Mouse (Mus musculus): Measurements from ENCODE around the gene Chn2. TPM values are rescaled to one million over a fixed set of nuclear protein-coding genes. Genes with fewer than 3 reads are reported as not detected.

Chn2 gene
- total and polyA plus RNA-seq, 3 experiments: not detected

DNA sequence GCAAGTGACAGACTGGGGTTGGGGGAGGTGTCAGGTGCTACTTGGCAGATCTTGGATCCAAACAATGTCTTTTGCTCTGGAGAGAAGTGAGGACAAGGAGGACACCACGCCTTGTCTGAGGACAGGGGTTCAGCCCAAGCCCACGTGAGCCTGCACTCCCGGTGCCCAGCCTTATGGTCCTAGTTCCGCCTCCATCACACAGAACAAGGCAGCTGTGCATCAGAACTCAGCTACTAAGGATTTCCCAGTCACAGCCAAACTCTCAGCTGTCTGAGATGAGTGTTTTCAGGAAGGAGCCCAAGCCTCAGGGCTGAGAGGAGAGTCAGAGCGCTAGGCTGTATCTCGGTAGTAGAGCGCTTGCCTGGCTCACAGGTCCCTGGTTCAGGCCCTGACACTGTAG lies 214.5 kb downstream of the Chn2 start:
- H3K9ac ChIP-seq (ENCODE audit: control insufficient read depth, low read depth, low read length, poor library complexity, severe bottlenecking): no peak overlapping the region
- H3K9me3 ChIP-seq (replicated peaks; ENCODE audit: insufficient read depth, low read length): no peaks in the 10 kb centered on the region
- no peak for DNase-seq (ENCODE audit: low read depth, low spot score)
- H3K4me1 ChIP-seq (ENCODE audit: control insufficient read depth in 1 of 2, insufficient read depth in 2 of 2, low read length in 2 of 2): no peaks in the 10 kb centered on the region
- no peaks in the 10 kb centered on the region for H3K79me2 ChIP-seq (ENCODE audit: control insufficient read depth, insufficient read depth, low read length, poor library complexity)
- TF ChIP-seq TCF12 (IDR thresholded peaks at IDR 0.05; ENCODE audit: low read depth, low read length): no peak
- no peak overlapping the region for H3K27ac ChIP-seq (ENCODE audit: control insufficient read depth, low read depth, low read length)
- H3K36me3 ChIP-seq (ENCODE audit: control insufficient read depth in 1 of 2, insufficient read depth in 2 of 2, low read length in 2 of 2): no peaks in the 10 kb centered on the region
- H3K27me3 ChIP-seq (ENCODE audit: control insufficient read depth in 1 of 2, insufficient read depth in 2 of 2, low read length in 2 of 2): no peaks in the 10 kb centered on the region
- no peak overlapping the region for H3K4me3 ChIP-seq (ENCODE audit: control insufficient read depth in 1 of 2, insufficient read depth in 1 of 2, low read depth in 2 of 2, low read length in 2 of 2)

DNA sequence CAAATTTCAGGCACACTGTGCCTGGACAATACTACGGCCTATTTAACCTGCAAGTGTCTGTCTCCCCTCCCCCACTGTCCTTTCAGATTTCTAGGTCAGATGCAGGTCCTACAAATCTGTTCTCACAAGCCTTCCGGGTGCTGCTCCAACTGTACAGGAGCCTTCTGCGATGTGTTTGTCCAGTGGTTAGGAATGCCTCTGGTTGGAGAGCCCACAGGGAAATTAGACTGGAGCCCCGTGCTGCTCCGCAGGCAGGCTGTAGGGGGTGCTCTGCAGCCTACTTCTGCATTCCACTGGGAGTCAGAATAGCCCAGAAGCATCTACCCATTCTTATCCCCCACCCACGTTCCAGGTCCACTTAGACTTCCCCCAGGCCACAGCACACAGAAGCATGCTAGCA lies 215.4 kb downstream of the Chn2 start:
- DNase-seq (ENCODE audit: low read depth, low spot score): no peak
- Histone ChIP-seq H3K27ac (ENCODE audit: control insufficient read depth, low read depth, low read length) (no peak overlapping the region), H3K9me3 (replicated peaks; ENCODE audit: insufficient read depth, low read length) (no peaks in the 10 kb centered on the region), H3K4me3 (ENCODE audit: control insufficient read depth in 1 of 2, insufficient read depth in 1 of 2, low read depth in 2 of 2, low read length in 2 of 2) (no peak overlapping the region), H3K27me3 (ENCODE audit: control insufficient read depth in 1 of 2, insufficient read depth in 2 of 2, low read length in 2 of 2) (no peaks in the 10 kb centered on the region), H3K9ac (ENCODE audit: control insufficient read depth, low read depth, low read length, poor library complexity, severe bottlenecking) (no peak overlapping the region), H3K79me2 (ENCODE audit: control insufficient read depth, insufficient read depth, low read length, poor library complexity) (no peaks in the 10 kb centered on the region), H3K4me1 (ENCODE audit: control insufficient read depth in 1 of 2, insufficient read depth in 2 of 2, low read length in 2 of 2) (no peaks in the 10 kb centered on the region), H3K36me3 (ENCODE audit: control insufficient read depth in 1 of 2, insufficient read depth in 2 of 2, low read length in 2 of 2) (no peaks in the 10 kb centered on the region)
- TF ChIP-seq CTCF (IDR thresholded peaks at IDR 0.05 in 2 of 3, conservative IDR thresholded peaks at IDR 0.05 in 1 of 3; ENCODE audit: control insufficient read depth in 1 of 3, insufficient read depth in 1 of 3, low read depth in 2 of 3, low read length in 3 of 3, poor library complexity in 1 of 3, severe bottlenecking in 1 of 3) (no peak), UBTF (IDR thresholded peaks at IDR 0.05; ENCODE audit: borderline replicate concordance, insufficient read depth, low read depth, low read length) (no peak), TCF12 (IDR thresholded peaks at IDR 0.05; ENCODE audit: low read depth, low read length) (no peak), MAX (IDR thresholded peaks at IDR 0.05; ENCODE audit: low read length) (no peak), ETS1 (IDR thresholded peaks at IDR 0.05; ENCODE audit: low read depth, low read length) (no peak), GABPA (IDR thresholded peaks at IDR 0.05; ENCODE audit: low read depth, low read length) (no peak), RCOR1 (IDR thresholded peaks at IDR 0.05; ENCODE audit: low read depth, low read length) (no peak), ZNF384 (IDR thresholded peaks at IDR 0.05; ENCODE audit: low read depth, low read length) (no peak), CHD1 (IDR thresholded peaks at IDR 0.05; ENCODE audit: low read depth, low read length) (no peak), MAZ (IDR thresholded peaks at IDR 0.05; ENCODE audit: low read depth, low read length) (no peak), JUND (IDR thresholded peaks at IDR 0.05; ENCODE audit: low read depth, low read length) (no peak), MYC (IDR thresholded peaks at IDR 0.05; ENCODE audit: low read depth, low read length) (no peak), MXI1 (IDR thresholded peaks at IDR 0.05; ENCODE audit: low read depth, low read length) (no peak), KAT2A (conservative IDR thresholded peaks at IDR 0.05; ENCODE audit: low read depth, low read length) (no peak), MEF2A (IDR thresholded peaks at IDR 0.05; ENCODE audit: extremely low read depth, insufficient replicate concordance, low read depth, low read length, poor library complexity, severe bottlenecking) (no peak)

DNA sequence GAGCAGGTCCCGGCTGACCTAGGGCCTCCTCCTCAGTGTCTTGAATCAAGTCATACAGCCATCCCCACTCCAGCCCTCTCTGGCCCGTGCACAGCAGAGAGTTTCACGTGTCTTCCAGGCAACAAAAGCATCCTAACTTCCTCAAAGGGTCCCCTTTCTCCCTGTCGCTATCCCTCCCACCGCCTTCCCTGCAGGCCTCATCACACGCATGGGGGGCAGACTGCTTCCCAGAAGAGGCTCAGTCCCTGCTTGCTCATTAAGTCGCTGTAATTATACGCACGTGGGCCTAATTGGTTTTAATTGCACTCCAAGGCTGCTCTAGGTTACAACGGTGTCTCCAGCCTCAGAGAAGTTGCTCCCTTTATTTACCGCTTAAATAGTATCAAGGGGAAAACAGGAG lies 216.0 kb downstream of the Chn2 start:
- Histone ChIP-seq H3K27ac (ENCODE audit: control insufficient read depth, low read depth, low read length) (no peak overlapping the region), H3K4me1 (ENCODE audit: control insufficient read depth in 1 of 2, insufficient read depth in 2 of 2, low read length in 2 of 2) (no peaks in the 10 kb centered on the region), H3K4me3 (ENCODE audit: control insufficient read depth in 1 of 2, insufficient read depth in 1 of 2, low read depth in 2 of 2, low read length in 2 of 2) (no peak overlapping the region), H3K36me3 (ENCODE audit: control insufficient read depth in 1 of 2, insufficient read depth in 2 of 2, low read length in 2 of 2) (no peaks in the 10 kb centered on the region), H3K9me3 (replicated peaks; ENCODE audit: insufficient read depth, low read length) (no peaks in the 10 kb centered on the region), H3K27me3 (ENCODE audit: control insufficient read depth in 1 of 2, insufficient read depth in 2 of 2, low read length in 2 of 2) (no peaks in the 10 kb centered on the region), H3K79me2 (ENCODE audit: control insufficient read depth, insufficient read depth, low read length, poor library complexity) (no peaks in the 10 kb centered on the region), H3K9ac (ENCODE audit: control insufficient read depth, low read depth, low read length, poor library complexity, severe bottlenecking) (no peak overlapping the region)
- TF ChIP-seq MAX (IDR thresholded peaks at IDR 0.05; ENCODE audit: low read length) (no peak), MXI1 (IDR thresholded peaks at IDR 0.05; ENCODE audit: low read depth, low read length) (no peak)
- DNase-seq (ENCODE audit: low read depth, low spot score): no peak
